Comparison of ENCODE assay signal across 19 mouse cellular contexts in genomic region chr13:60255162-60255561, GRCm38 (mm10).
DNase-seq lines count a peak whose midpoint lies in the region; ATAC-seq and TF ChIP-seq lines count a peak whose summit lies in the region.
"Had no signal": no experiment of that assay in that cellular context is flagged by ENCODE, and none has a peak within 500 bp of the region (broad histone marks: within the 10 kb centered on the region; RNA-seq: fewer than 3 reads in every experiment).

No protein-coding gene starts in this region.

- H3K27me3 ChIP-seq in hindbrain, embryonic 10.5 days (ENCODE audit: insufficient read depth, poor library complexity, severe bottlenecking) = no peaks in the 10 kb centered on the region
- H3K27me3 ChIP-seq in hindbrain, embryonic 13.5 days = no peaks in the 10 kb centered on the region
- no peaks in the 10 kb centered on the region for H3K27me3 ChIP-seq in embryonic facial prominence, embryonic 10.5 days (replicated peaks; ENCODE audit: low read depth, poor library complexity, severe bottlenecking)
- H3K27me3 ChIP-seq in embryonic facial prominence, embryonic 13.5 days = no peaks in the 10 kb centered on the region
- H3K27me3 ChIP-seq in limb, embryonic 13.5 days = no peaks in the 10 kb centered on the region
- H3K27me3 ChIP-seq in liver, embryonic 11.5 days (replicated peaks; ENCODE audit: control insufficient read depth, insufficient read depth, low read length) = no peaks in the 10 kb centered on the region
- H3K27me3 ChIP-seq in hindbrain, postnatal 0 days (ENCODE audit: insufficient read depth, low read length) = no peaks in the 10 kb centered on the region
- H3K27me3 ChIP-seq: forebrain, embryonic 15.5 days; hindbrain, embryonic 12.5 days; midbrain, embryonic 12.5 days; Patski had no signal

- H3K9me3 ChIP-seq in hindbrain, embryonic 10.5 days = no peaks in the 10 kb centered on the region
- H3K9me3 ChIP-seq in hindbrain, embryonic 13.5 days = no peaks in the 10 kb centered on the region
- no peaks in the 10 kb centered on the region for H3K9me3 ChIP-seq in embryonic facial prominence, embryonic 10.5 days
- no peaks in the 10 kb centered on the region for H3K9me3 ChIP-seq in embryonic facial prominence, embryonic 13.5 days
- no peaks in the 10 kb centered on the region for H3K9me3 ChIP-seq in limb, embryonic 13.5 days
- H3K9me3 ChIP-seq in liver, embryonic 11.5 days (ENCODE audit: control insufficient read depth, low read length) = no peaks in the 10 kb centered on the region
- no peaks in the 10 kb centered on the region for H3K9me3 ChIP-seq in hindbrain, postnatal 0 days (ENCODE audit: low read length)
- H3K9me3 ChIP-seq: forebrain, embryonic 15.5 days; hindbrain, embryonic 12.5 days; midbrain, embryonic 12.5 days had no signal

- H3K36me3 ChIP-seq in hindbrain, embryonic 10.5 days = no peaks in the 10 kb centered on the region
- no peaks in the 10 kb centered on the region for H3K36me3 ChIP-seq in hindbrain, embryonic 13.5 days
- H3K36me3 ChIP-seq in embryonic facial prominence, embryonic 10.5 days (replicated peaks) = no peaks in the 10 kb centered on the region
- no peaks in the 10 kb centered on the region for H3K36me3 ChIP-seq in embryonic facial prominence, embryonic 13.5 days
- no peaks in the 10 kb centered on the region for H3K36me3 ChIP-seq in limb, embryonic 13.5 days
- H3K36me3 ChIP-seq in liver, embryonic 11.5 days (ENCODE audit: control insufficient read depth, insufficient read depth, low read length) = no peaks in the 10 kb centered on the region
- H3K36me3 ChIP-seq in hindbrain, postnatal 0 days (ENCODE audit: insufficient read depth, low read length) = no peaks in the 10 kb centered on the region
- H3K36me3 ChIP-seq: forebrain, embryonic 15.5 days; hindbrain, embryonic 12.5 days; midbrain, embryonic 12.5 days had no signal

- 0 out of 2 replicates have a peak overlapping the region, but pooled peaks have one; percentile 54 for H3K27ac ChIP-seq in hindbrain, embryonic 10.5 days
- no peak overlapping the region for H3K27ac ChIP-seq in hindbrain, embryonic 13.5 days
- peak overlapping the region; percentile 87 for H3K27ac ChIP-seq in embryonic facial prominence, embryonic 10.5 days (replicated peaks)
- H3K27ac ChIP-seq in embryonic facial prominence, embryonic 13.5 days = peak overlapping the region; percentile 89
- peak overlapping the region; percentile 76; the same call in 1 of the 2 replicates for H3K27ac ChIP-seq in limb, embryonic 13.5 days
- no peak overlapping the region for H3K27ac ChIP-seq in liver, embryonic 11.5 days (ENCODE audit: low read depth, low read length)
- H3K27ac ChIP-seq in hindbrain, postnatal 0 days = no peak overlapping the region
- H3K27ac ChIP-seq: forebrain, embryonic 15.5 days; heart, adult 2 months; hindbrain, embryonic 12.5 days; layer of hippocampus, adult 2 months; midbrain, embryonic 12.5 days had no signal

- H3K4me2 ChIP-seq in hindbrain, embryonic 13.5 days = no peak overlapping the region
- peak overlapping the region; percentile 28 for H3K4me2 ChIP-seq in embryonic facial prominence, embryonic 13.5 days
- peak overlapping the region; percentile 38 for H3K4me2 ChIP-seq in limb, embryonic 13.5 days (replicated peaks)
- no peak overlapping the region for H3K4me2 ChIP-seq in liver, embryonic 11.5 days
- no peak overlapping the region for H3K4me2 ChIP-seq in hindbrain, postnatal 0 days (ENCODE audit: low read depth, low read length)
- H3K4me2 ChIP-seq: forebrain, embryonic 15.5 days; hindbrain, embryonic 12.5 days; midbrain, embryonic 12.5 days had no signal

- no peak overlapping the region for H3K4me3 ChIP-seq in hindbrain, embryonic 10.5 days
- no peak overlapping the region for H3K4me3 ChIP-seq in hindbrain, embryonic 13.5 days
- H3K4me3 ChIP-seq in embryonic facial prominence, embryonic 10.5 days = no peak overlapping the region
- no peak overlapping the region for H3K4me3 ChIP-seq in embryonic facial prominence, embryonic 13.5 days
- H3K4me3 ChIP-seq in limb, embryonic 13.5 days = no peak overlapping the region
- no peak overlapping the region for H3K4me3 ChIP-seq in liver, embryonic 11.5 days (ENCODE audit: low read depth, low read length)
- H3K4me3 ChIP-seq in hindbrain, postnatal 0 days (ENCODE audit: low read length) = no peak overlapping the region
- H3K4me3 ChIP-seq: forebrain, embryonic 15.5 days; heart, adult 2 months; hindbrain, embryonic 12.5 days; layer of hippocampus, adult 2 months; midbrain, embryonic 12.5 days had no signal

- no peak for TF ChIP-seq CTCF in hindbrain, postnatal 0 days (IDR thresholded peaks at IDR 0.05; ENCODE audit: low read depth)

- ATAC-seq in hindbrain, embryonic 13.5 days (ENCODE audit: low FRiP score) = no peak
- ATAC-seq in embryonic facial prominence, embryonic 13.5 days (ENCODE audit: insufficient number of reproducible peaks, insufficient read depth, low FRiP score, low TSS enrichment, low read depth) = no peak
- no peak for ATAC-seq in limb, embryonic 13.5 days (ENCODE audit: low FRiP score, low read depth)
- no peak for ATAC-seq in liver, embryonic 11.5 days (replicated peaks; ENCODE audit: low FRiP score)
- no peak for ATAC-seq in hindbrain, postnatal 0 days
- ATAC-seq: activated CD4-positive, CD25-positive, alpha-beta regulatory T cell, adult 4 months; forebrain, embryonic 15.5 days; Patski had no signal

- H3K4me1 ChIP-seq in hindbrain, embryonic 10.5 days (replicated peaks) = peaks cover 9% of the 10 kb centered on the region
- H3K4me1 ChIP-seq in hindbrain, embryonic 13.5 days (replicated peaks) = no peaks in the 10 kb centered on the region
- peaks cover 45% of the 10 kb centered on the region for H3K4me1 ChIP-seq in embryonic facial prominence, embryonic 10.5 days
- H3K4me1 ChIP-seq in embryonic facial prominence, embryonic 13.5 days = peaks cover 45% of the 10 kb centered on the region
- H3K4me1 ChIP-seq in limb, embryonic 13.5 days = peaks cover 42% of the 10 kb centered on the region
- no peaks in the 10 kb centered on the region for H3K4me1 ChIP-seq in liver, embryonic 11.5 days (replicated peaks; ENCODE audit: control insufficient read depth, insufficient read depth, low read length)
- H3K4me1 ChIP-seq in hindbrain, postnatal 0 days (ENCODE audit: insufficient read depth, low read length) = no peaks in the 10 kb centered on the region
- H3K4me1 ChIP-seq: forebrain, embryonic 15.5 days had no signal

- intact Hi-C loops in left cerebral cortex, postnatal 14 days (cut with DNase I) = no loop called here

- WGBS in hindbrain, embryonic 10.5 days = 58% methylated on average over 7 of the region's 7 CpGs
- 69% methylated on average over 7 of the region's 7 CpGs for WGBS in hindbrain, embryonic 13.5 days
- WGBS in embryonic facial prominence, embryonic 10.5 days = 27% methylated on average over 7 of the region's 7 CpGs
- WGBS in embryonic facial prominence, embryonic 13.5 days = 10% methylated on average over 7 of the region's 7 CpGs
- WGBS in limb, embryonic 13.5 days = 18% methylated on average over 7 of the region's 7 CpGs
- 57% methylated on average over 7 of the region's 7 CpGs for WGBS in liver, embryonic 11.5 days
- 64% methylated on average over 7 of the region's 7 CpGs for WGBS in hindbrain, postnatal 0 days

- no peak overlapping the region for H3K9ac ChIP-seq in hindbrain, embryonic 13.5 days
- peak overlapping the region; percentile 49; the same call in 1 of the 2 replicates for H3K9ac ChIP-seq in embryonic facial prominence, embryonic 13.5 days
- 0 out of 2 replicates have a peak overlapping the region, but pooled peaks have one; percentile 25 for H3K9ac ChIP-seq in limb, embryonic 13.5 days
- no peak overlapping the region for H3K9ac ChIP-seq in liver, embryonic 11.5 days (ENCODE audit: low read depth, low read length)
- no peak overlapping the region for H3K9ac ChIP-seq in hindbrain, postnatal 0 days (replicated peaks; ENCODE audit: low read length)
- H3K9ac ChIP-seq: forebrain, embryonic 15.5 days; hindbrain, embryonic 12.5 days; midbrain, embryonic 12.5 days had no signal

- no peak for DNase-seq in hindbrain, embryonic 10.5 days (ENCODE audit: low spot score)
- peak; percentile 35 for DNase-seq in embryonic facial prominence, embryonic 10.5 days (ENCODE audit: low spot score)
- DNase-seq in liver, embryonic 11.5 days (ENCODE audit: low spot score) = no peak
- no peak for DNase-seq in left cerebral cortex, postnatal 14 days (ENCODE audit: low spot score in 2 of 2)
- DNase-seq in hindbrain, postnatal 0 days (ENCODE audit: low spot score) = no peak
- DNase-seq: adrenal gland, postnatal 14 days; cerebellum, adult 8-10 months; heart, adult 2 months; kidney, adult 8-10 months; right cerebral cortex, postnatal 4 days had no signal

Comparison
In these comparisons a context has a peak if more than half of its experiments do, and no peak if none do; other contexts are left out.
1. H3K27ac ChIP-seq: peak in hindbrain, embryonic 10.5 days (single experiment), embryonic facial prominence, embryonic 10.5 days (single experiment), embryonic facial prominence, embryonic 13.5 days (single experiment) and limb, embryonic 13.5 days (single experiment); none in hindbrain, embryonic 13.5 days (single experiment), liver, embryonic 11.5 days (single experiment) and hindbrain, postnatal 0 days (single experiment).
2. H3K4me2 ChIP-seq: peak in embryonic facial prominence, embryonic 13.5 days (single experiment) and limb, embryonic 13.5 days (single experiment); none in hindbrain, embryonic 13.5 days (single experiment), liver, embryonic 11.5 days (single experiment) and hindbrain, postnatal 0 days (single experiment).
3. H3K9ac ChIP-seq: peak in embryonic facial prominence, embryonic 13.5 days (single experiment) and limb, embryonic 13.5 days (single experiment); none in hindbrain, embryonic 13.5 days (single experiment), liver, embryonic 11.5 days (single experiment) and hindbrain, postnatal 0 days (single experiment).